Mouse (Mus musculus) neural tube, embryonic 12.5 days (tissue): Measurements from ENCODE around the gene Dennd1b. TPM values are rescaled to one million over a fixed set of nuclear protein-coding genes. Genes with fewer than 3 reads are reported as not detected.
A peak's percentile ranks its signal among the peaks of the same experiment; 100 is the strongest.

ENCODE experiments used
- ATAC-seq: fragments of 200-750 bp; cut with Nextera tagmentation; 2 replicates; pipeline ENCODE4 v1.8.0; 2017; ENCODE audit warnings: low read depth, mild to moderate bottlenecking, moderate TSS enrichment, moderate library complexity; ENCODE audit not compliant: low FRiP score
- H3K27ac ChIP-seq: fragments of 300-500 bp; sonication (generic); 2 replicates; pipeline ENCODE4 v1.5.1; 2016
- H3K27me3 ChIP-seq: fragments of 300-500 bp; sonication (generic); replicated peaks from 2 replicates; pipeline ENCODE4 v1.6.1; 2016; ENCODE audit warnings: mild to moderate bottlenecking
- H3K36me3 ChIP-seq: fragments of 300-500 bp; sonication (generic); 2 replicates; pipeline ENCODE4 v1.6.1; 2016; ENCODE audit warnings: mild to moderate bottlenecking
- H3K4me1 ChIP-seq: fragments of 300-500 bp; sonication (generic); 2 replicates; pipeline ENCODE4 v1.6.1; 2016
- H3K4me2 ChIP-seq: fragments of 300-500 bp; sonication (generic); replicated peaks from 2 replicates; pipeline ENCODE4 v1.6.1; 2016; ENCODE audit warnings: mild to moderate bottlenecking
- H3K4me3 ChIP-seq: fragments of 300-500 bp; sonication (generic); 2 replicates; pipeline ENCODE4 v1.5.1; 2016
- H3K9ac ChIP-seq: fragments of 300-500 bp; sonication (generic); 2 replicates; pipeline ENCODE4 v1.6.1; 2016; ENCODE audit warnings: mild to moderate bottlenecking
- H3K9me3 ChIP-seq: fragments of 300-500 bp; sonication (generic); 2 replicates; pipeline ENCODE4 v1.6.1; 2016; ENCODE audit warnings: mild to moderate bottlenecking
- WGBS: fragments of 180-500 bp; shearing (Covaris S2); methylation state at CpG from one replicate; pipeline ENCODE4 v1.1.7; 2016; 5-methylcytosine and 5-hydroxymethylcytosine counted together
- polyA plus RNA-seq: library from polyadenylated mRNA; unstranded; fragments of >200 nt; fragmentation: Nextera tagmentation; extraction: Ambion mirVana; gene quantifications from 2 replicates; pipeline ENCODE4 v1.2.1, GENCODE M21; 2016

Gene Dennd1b
- polyA plus RNA-seq, 1 experiment from 2014 or later, result 12.7 TPM

DNA sequence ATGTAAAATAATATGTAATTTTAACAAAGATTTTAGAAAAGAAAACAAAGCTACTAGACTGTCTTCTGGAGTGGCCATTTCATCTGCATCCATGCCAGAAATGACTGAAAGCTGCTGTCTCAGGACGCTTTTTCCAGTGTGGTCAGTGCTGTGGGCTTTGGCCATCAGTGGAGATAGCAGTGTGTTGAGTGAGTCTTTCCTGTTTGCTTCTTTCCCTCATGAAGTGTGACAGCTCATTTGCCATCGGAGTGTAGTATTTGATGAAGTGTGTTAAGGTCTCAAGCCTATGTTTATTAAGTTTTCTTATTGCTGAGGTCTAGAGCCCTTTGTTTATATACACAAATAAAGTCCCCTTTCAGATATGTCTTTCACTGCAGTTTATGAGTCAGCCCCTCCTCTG lies 112.4 kb downstream of the Dennd1b start:
- H3K9ac ChIP-seq, result no peak overlapping the region
- H3K9me3 ChIP-seq, result no peaks in the 10 kb centered on the region
- no peak overlapping the region for H3K27ac ChIP-seq
- no peak overlapping the region for H3K4me2 ChIP-seq
- H3K4me1 ChIP-seq, result no peaks in the 10 kb centered on the region
- WGBS, result 93% methylated on average over 2 of the region's 2 CpGs
- no peaks in the 10 kb centered on the region for H3K36me3 ChIP-seq
- no peak for ATAC-seq
- H3K27me3 ChIP-seq, result no peaks in the 10 kb centered on the region
- no peak overlapping the region for H3K4me3 ChIP-seq

DNA sequence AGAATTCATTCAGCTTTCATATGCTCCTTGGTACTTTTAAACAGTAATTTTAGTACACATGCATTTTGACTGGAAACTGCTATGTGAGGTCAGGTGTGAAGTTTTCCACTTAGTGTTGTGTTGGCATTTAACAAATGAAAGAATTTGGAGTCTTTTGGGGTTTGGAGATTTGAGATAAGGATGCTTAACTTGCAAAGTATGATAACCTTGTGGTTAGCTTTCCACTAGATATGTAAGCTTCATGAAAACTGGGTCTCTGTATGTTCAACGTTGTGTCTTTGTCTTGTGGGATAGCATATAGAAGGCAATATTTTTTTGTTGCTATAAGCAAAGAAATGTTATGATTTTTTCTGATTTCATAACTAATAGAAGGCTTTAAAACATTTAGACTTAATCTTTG lies 114.8 kb downstream of the Dennd1b start:
- no peak overlapping the region for H3K4me3 ChIP-seq
- H3K9ac ChIP-seq, result no peak overlapping the region
- H3K27me3 ChIP-seq, result no peaks in the 10 kb centered on the region
- no peaks in the 10 kb centered on the region for H3K9me3 ChIP-seq
- H3K4me2 ChIP-seq, result no peak overlapping the region
- no peaks in the 10 kb centered on the region for H3K4me1 ChIP-seq
- no peak overlapping the region for H3K27ac ChIP-seq
- no peaks in the 10 kb centered on the region for H3K36me3 ChIP-seq
- 96% methylated on average over 1 of the region's 1 CpGs for WGBS
- ATAC-seq, result no peak

DNA sequence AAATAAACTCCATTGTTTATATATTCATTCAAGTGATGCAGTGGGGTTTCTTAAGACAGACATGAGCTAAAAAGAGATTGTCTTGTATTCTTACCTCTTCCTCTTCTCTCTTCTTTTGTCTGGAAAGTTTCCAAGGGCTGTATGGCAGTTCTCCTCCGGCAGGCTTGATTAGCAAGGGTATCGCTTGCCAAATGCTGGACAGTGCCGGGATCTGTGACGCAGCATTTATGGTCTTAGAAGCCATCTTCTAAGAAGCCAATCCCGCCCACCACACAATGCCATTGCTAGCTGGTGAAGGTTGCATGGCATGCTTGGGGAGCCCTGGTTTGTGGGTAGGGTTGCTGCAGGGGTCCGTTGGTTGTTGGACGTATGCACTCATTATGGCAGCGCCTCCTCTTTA lies 115.8 kb downstream of the Dennd1b start:
- no peaks in the 10 kb centered on the region for H3K36me3 ChIP-seq
- no peak overlapping the region for H3K4me3 ChIP-seq
- 83% methylated on average over 8 of the region's 8 CpGs for WGBS
- no peaks in the 10 kb centered on the region for H3K9me3 ChIP-seq
- no peak overlapping the region for H3K9ac ChIP-seq
- ATAC-seq, result no peak
- H3K27me3 ChIP-seq, result no peaks in the 10 kb centered on the region
- no peaks in the 10 kb centered on the region for H3K4me1 ChIP-seq
- no peak overlapping the region for H3K4me2 ChIP-seq
- H3K27ac ChIP-seq, result no peak overlapping the region

- 83% methylated on average over 6 of the region's 6 CpGs for WGBS
- H3K27ac ChIP-seq, result no peak overlapping the region
- no peak for ATAC-seq
Measured at GRCm38 (mm10) chr1:139079523-139079922, 116.3 kb downstream of the Dennd1b start.

DNA sequence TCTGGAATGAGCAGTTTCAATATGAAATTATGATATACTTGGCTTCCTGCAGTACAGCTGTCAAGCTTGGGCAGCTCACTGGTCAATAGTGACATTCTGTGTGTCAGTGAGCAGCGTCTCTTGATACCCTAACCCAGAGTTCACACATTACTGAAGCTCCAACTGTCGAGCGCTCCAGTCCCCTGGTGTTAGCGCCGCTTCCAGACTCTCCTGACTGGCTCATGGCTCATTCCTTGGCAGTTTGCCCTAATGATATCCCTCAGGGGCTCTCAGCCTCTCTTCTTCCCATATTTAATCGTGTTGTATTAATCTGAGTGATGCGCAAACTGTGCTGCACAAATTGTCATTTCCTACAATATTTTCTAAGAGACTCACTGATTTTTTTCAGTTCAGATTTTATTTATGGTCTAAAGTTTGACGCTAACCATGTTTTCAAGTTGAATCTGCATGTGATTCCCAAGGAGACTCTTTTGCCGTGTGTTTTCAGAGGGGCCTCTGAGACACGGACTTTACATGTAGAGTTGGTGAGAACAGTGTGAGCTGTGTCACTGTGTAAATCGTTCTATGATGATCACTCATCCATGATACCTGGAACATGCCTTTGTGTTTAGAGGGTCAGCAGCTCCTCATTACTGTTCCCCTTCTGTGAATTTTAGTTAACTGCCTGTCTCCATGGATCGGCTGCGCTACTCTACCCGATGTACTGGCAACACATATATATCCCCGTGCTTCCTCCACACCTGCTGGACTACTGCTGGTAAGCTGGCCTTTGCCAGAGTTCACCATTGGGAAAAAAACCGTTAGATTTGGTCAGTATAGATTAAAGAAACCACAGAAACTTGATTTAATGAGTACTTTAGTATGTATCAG lies 117.5 kb downstream of the Dennd1b start:
- WGBS, result 58% methylated on average over 16 of the region's 16 CpGs
- H3K9ac ChIP-seq, result no peak overlapping the region
- H3K4me2 ChIP-seq, result no peak overlapping the region
- H3K4me1 ChIP-seq, result no peaks in the 10 kb centered on the region
- H3K4me3 ChIP-seq, result no peak overlapping the region
- H3K9me3 ChIP-seq, result no peaks in the 10 kb centered on the region
- H3K27ac ChIP-seq, result no peak overlapping the region
- no peaks in the 10 kb centered on the region for H3K27me3 ChIP-seq
- ATAC-seq, result peak; percentile 79
- no peaks in the 10 kb centered on the region for H3K36me3 ChIP-seq

More at GRCm38 (mm10) chr1:139079523-139079922, 116.3 kb downstream of the Dennd1b start:
- H3K36me3 ChIP-seq, result no peaks in the 10 kb centered on the region
- H3K9ac ChIP-seq, result no peak overlapping the region
- H3K27me3 ChIP-seq, result no peaks in the 10 kb centered on the region
- H3K4me3 ChIP-seq, result no peak overlapping the region
- no peaks in the 10 kb centered on the region for H3K4me1 ChIP-seq
- no peaks in the 10 kb centered on the region for H3K9me3 ChIP-seq
- no peak overlapping the region for H3K4me2 ChIP-seq

DNA sequence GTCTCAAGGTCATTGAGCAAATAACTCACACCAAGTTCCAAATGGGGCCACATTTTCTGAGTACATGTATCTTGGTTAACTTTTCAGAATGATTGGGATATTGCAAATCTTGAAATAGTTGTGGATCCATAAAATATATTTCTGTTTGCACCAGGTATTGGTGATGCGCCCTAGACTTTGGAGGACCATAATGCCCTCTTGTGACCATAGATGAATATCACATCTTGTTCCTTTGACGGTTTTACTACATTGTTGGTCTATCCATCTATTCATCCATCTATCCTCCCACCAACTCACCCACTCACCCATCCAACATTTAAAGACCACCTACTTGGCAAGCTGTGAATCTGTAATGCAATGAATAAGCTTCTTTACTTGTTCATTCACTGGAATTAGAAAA lies 120.1 kb downstream of the Dennd1b start:
- ATAC-seq, result no peak
- no peak overlapping the region for H3K27ac ChIP-seq
- H3K4me3 ChIP-seq, result no peak overlapping the region
- no peaks in the 10 kb centered on the region for H3K9me3 ChIP-seq
- no peak overlapping the region for H3K4me2 ChIP-seq
- H3K4me1 ChIP-seq, result no peaks in the 10 kb centered on the region
- H3K9ac ChIP-seq, result no peak overlapping the region
- H3K27me3 ChIP-seq, result no peaks in the 10 kb centered on the region
- H3K36me3 ChIP-seq, result no peaks in the 10 kb centered on the region
- WGBS, result 68% methylated on average over 2 of the region's 2 CpGs

DNA sequence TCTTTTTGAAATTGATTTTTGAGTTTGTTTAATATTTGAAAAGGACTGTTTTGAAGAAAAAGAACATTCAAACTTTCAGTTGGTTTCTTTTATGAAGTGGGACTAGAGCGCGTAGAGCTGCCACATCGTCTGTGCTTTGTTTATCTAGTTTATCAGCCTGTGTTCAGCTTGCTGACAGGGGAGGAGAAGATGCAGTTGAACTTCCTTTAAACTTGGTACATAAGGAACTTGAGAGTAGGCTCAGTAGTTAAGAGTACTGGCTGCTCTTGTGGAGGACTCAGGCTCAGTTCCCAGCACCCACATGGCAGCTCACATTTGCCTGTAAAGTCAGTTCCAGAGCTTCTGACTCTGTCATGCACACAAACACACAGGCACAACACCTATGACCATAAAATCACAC lies 124.3 kb downstream of the Dennd1b start:
- no peaks in the 10 kb centered on the region for H3K36me3 ChIP-seq
- H3K27me3 ChIP-seq, result no peaks in the 10 kb centered on the region
- H3K4me1 ChIP-seq, result no peaks in the 10 kb centered on the region
- 93% methylated on average over 3 of the region's 3 CpGs for WGBS
- no peak overlapping the region for H3K9ac ChIP-seq
- ATAC-seq, result no peak
- H3K9me3 ChIP-seq, result no peaks in the 10 kb centered on the region
- no peak overlapping the region for H3K4me2 ChIP-seq
- no peak overlapping the region for H3K27ac ChIP-seq
- no peak overlapping the region for H3K4me3 ChIP-seq

DNA sequence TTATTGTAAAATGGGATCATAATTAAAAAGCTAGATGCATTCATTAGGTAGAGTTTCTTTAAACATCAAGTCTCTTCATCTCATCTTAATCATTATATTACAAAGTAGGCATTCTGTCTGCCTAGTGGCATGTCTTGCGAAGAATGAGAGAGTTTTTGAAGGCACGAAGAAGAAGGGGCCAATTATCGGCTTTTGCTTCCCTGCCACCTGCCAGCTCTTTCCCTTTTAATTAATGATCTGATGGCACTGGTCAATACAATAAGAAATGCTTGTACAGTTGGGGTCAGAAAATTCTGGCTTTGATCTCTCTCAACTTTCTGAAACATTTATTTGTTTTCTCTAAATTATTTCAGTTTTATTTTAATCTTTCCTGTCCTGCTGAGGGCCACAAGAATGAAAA lies 127.5 kb downstream of the Dennd1b start:
- H3K36me3 ChIP-seq, result no peaks in the 10 kb centered on the region
- H3K27ac ChIP-seq, result no peak overlapping the region
- no peak overlapping the region for H3K9ac ChIP-seq
- H3K9me3 ChIP-seq, result no peaks in the 10 kb centered on the region
- WGBS, result 65% methylated on average over 3 of the region's 3 CpGs
- H3K4me3 ChIP-seq, result no peak overlapping the region
- H3K4me1 ChIP-seq, result no peaks in the 10 kb centered on the region
- no peaks in the 10 kb centered on the region for H3K27me3 ChIP-seq
- no peak for ATAC-seq
- no peak overlapping the region for H3K4me2 ChIP-seq

DNA sequence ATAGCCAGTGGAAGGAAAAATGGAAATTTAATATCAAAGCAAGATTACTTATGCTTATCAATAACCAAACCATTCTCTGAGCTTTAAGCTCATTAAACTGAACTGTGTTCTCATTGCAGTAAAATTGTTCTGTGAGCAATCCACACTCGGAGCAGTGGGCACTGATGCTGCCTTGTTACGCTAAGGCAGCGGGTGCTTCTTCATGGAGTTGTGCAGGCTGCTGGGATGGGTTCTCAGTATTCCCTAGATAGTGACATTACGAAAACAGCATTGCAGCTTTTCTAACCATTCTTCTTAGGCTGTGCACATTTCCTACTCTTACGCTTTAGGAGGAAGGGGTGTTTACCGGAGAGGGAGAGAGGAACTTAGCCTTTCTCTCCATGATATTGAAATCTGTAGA lies 128.5 kb downstream of the Dennd1b start:
- no peak overlapping the region for H3K27ac ChIP-seq
- H3K27me3 ChIP-seq, result no peaks in the 10 kb centered on the region
- ATAC-seq, result no peak
- no peak overlapping the region for H3K9ac ChIP-seq
- no peaks in the 10 kb centered on the region for H3K9me3 ChIP-seq
- H3K4me1 ChIP-seq, result no peaks in the 10 kb centered on the region
- no peak overlapping the region for H3K4me2 ChIP-seq
- 88% methylated on average over 6 of the region's 6 CpGs for WGBS
- no peak overlapping the region for H3K4me3 ChIP-seq
- no peaks in the 10 kb centered on the region for H3K36me3 ChIP-seq

DNA sequence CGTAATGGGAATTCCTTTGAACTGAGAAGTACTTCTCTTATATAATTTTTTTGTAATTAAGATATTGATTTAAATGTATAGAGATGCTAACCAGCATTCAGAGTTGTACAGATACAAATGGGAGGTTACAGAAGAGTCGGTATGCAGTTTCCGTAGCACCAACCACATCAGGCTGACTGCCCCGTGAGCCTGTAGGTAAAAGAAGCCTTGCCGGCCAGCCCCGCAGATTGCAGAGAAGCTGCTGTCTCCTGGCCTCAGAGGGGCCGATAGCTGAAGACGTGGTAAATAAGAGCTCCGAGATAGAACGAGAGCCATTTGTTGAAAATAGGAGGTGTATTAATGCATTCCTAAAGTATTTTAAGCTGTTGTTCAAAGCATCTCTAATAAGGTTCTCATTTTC lies 128.9 kb downstream of the Dennd1b start:
- H3K27me3 ChIP-seq, result no peaks in the 10 kb centered on the region
- H3K36me3 ChIP-seq, result no peaks in the 10 kb centered on the region
- no peaks in the 10 kb centered on the region for H3K4me1 ChIP-seq
- H3K27ac ChIP-seq, result no peak overlapping the region
- no peak overlapping the region for H3K4me3 ChIP-seq
- H3K9me3 ChIP-seq, result no peaks in the 10 kb centered on the region
- H3K9ac ChIP-seq, result no peak overlapping the region
- WGBS, result 87% methylated on average over 10 of the region's 10 CpGs
- no peak for ATAC-seq
- no peak overlapping the region for H3K4me2 ChIP-seq

DNA sequence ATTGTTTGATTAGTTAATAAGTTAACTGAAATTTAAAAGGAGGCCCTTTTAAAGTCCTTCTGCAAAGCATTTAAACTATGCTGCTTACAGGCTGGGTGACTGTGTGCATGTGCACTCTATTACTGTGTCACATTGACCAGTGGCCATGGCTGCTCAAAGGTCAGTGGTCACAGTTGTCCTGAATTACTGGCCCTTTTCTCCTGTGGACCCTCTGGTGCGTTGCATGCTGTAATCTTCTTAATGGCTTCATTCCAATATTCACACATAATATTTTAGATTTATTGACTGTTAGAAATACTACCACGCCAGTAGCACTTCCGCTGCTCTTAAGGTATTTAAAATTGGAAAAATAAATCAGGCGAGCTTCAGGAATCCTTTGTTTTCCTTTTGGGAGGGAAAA lies 129.5 kb downstream of the Dennd1b start:
- Histone ChIP-seq H3K4me1 (no peaks in the 10 kb centered on the region), H3K9ac (no peak overlapping the region), H3K4me2 (no peak overlapping the region), H3K9me3 (no peaks in the 10 kb centered on the region), H3K4me3 (no peak overlapping the region), H3K27ac (no peak overlapping the region), H3K27me3 (no peaks in the 10 kb centered on the region), H3K36me3 (no peaks in the 10 kb centered on the region)
- 55% methylated on average over 4 of the region's 4 CpGs for WGBS
- no peak for ATAC-seq

DNA sequence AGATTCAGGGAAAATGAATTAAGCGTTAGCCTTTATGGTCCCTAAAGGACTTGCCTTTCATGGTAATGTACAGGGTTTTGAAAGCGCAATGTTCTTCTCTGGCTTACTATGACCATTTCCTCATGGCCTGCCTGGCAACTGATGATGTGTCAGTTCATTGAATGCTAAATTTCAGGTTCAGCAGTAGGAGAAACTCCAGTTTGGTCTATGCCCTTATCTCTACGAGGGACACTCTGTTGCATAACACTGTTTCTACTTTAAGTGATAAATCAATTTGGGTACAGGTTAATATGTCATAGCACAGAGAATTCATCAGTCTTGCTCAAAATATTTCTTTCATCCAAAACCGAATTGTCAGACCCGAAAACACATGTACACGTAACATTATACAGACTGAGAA lies 133.1 kb downstream of the Dennd1b start:
- no peaks in the 10 kb centered on the region for H3K36me3 ChIP-seq
- WGBS, result 91% methylated on average over 6 of the region's 6 CpGs

DNA sequence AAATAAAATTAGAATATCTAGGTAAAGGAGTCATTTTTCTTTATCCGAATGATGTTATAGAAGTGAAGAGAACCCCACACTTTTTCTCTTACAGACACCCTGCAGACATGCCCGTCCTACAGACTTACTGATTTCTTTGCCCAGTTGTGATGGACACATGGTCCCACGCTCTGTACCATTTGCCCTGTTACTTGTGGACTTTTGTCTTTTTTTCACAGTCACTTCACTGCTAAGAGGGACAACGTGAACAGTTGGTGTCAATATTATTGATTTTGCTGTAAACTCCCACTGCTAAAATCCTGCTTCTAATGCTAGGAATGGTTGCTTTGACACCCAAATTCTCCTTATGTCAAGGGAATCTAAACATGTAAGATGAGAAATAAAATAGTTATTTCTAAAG lies 134.9 kb downstream of the Dennd1b start:
- no peak overlapping the region for H3K4me3 ChIP-seq
- no peaks in the 10 kb centered on the region for H3K36me3 ChIP-seq
- no peaks in the 10 kb centered on the region for H3K27me3 ChIP-seq
- H3K27ac ChIP-seq, result no peak overlapping the region
- H3K9ac ChIP-seq, result no peak overlapping the region
- H3K4me1 ChIP-seq, result no peaks in the 10 kb centered on the region
- H3K9me3 ChIP-seq, result no peaks in the 10 kb centered on the region
- ATAC-seq, result no peak
- no peak overlapping the region for H3K4me2 ChIP-seq
- WGBS, result 76% methylated on average over 4 of the region's 4 CpGs

More for the DNA sequence above, 133.1 kb downstream of the Dennd1b start:
- no peak for ATAC-seq
- Histone ChIP-seq H3K4me3 (no peak overlapping the region), H3K27ac (no peak overlapping the region), H3K27me3 (no peaks in the 10 kb centered on the region), H3K9ac (no peak overlapping the region), H3K9me3 (no peaks in the 10 kb centered on the region), H3K4me2 (no peak overlapping the region), H3K4me1 (no peaks in the 10 kb centered on the region)
